Comparison of ENCODE assay signal across 15 mouse cellular contexts in genomic region chrX:109121161-109121560, GRCm38 (mm10). TPM values are rescaled to one million over a fixed set of nuclear protein-coding genes. Genes with fewer than 3 reads are reported as not detected.
DNase-seq lines count a peak whose midpoint lies in the region; ATAC-seq lines count a peak whose summit lies in the region.
"Had no signal": no experiment of that assay in that cellular context is flagged by ENCODE, and none has a peak within 500 bp of the region (broad histone marks: within the 10 kb centered on the region; RNA-seq: fewer than 3 reads in every experiment).

No protein-coding gene starts in this region.

- H3K9me3 ChIP-seq in lung, embryonic 15.5 days = no peaks in the 10 kb centered on the region
- H3K9me3 ChIP-seq in embryonic facial prominence, embryonic 10.5 days = no peaks in the 10 kb centered on the region
- H3K9me3 ChIP-seq in limb, embryonic 13.5 days = no peaks in the 10 kb centered on the region
- H3K9me3 ChIP-seq: liver, embryonic 15.5 days had no signal

- H3K4me2 ChIP-seq in lung, embryonic 15.5 days = no peak overlapping the region
- H3K4me2 ChIP-seq in limb, embryonic 13.5 days (replicated peaks) = no peak overlapping the region
- H3K4me2 ChIP-seq: heart, embryonic 11.5 days; liver, embryonic 15.5 days had no signal

- H3K27me3 ChIP-seq in lung, embryonic 15.5 days = no peaks in the 10 kb centered on the region
- H3K27me3 ChIP-seq in embryonic facial prominence, embryonic 10.5 days (replicated peaks; ENCODE audit: low read depth, poor library complexity, severe bottlenecking) = no peaks in the 10 kb centered on the region
- no peaks in the 10 kb centered on the region for H3K27me3 ChIP-seq in limb, embryonic 13.5 days
- H3K27me3 ChIP-seq: liver, embryonic 15.5 days had no signal

- WGBS in lung, embryonic 15.5 days = 46% methylated on average over 9 of the region's 9 CpGs
- 41% methylated on average over 9 of the region's 9 CpGs for WGBS in embryonic facial prominence, embryonic 10.5 days
- WGBS in limb, embryonic 13.5 days = 44% methylated on average over 9 of the region's 9 CpGs

- H3K4me3 ChIP-seq in lung, embryonic 15.5 days = no peak overlapping the region
- H3K4me3 ChIP-seq in embryonic facial prominence, embryonic 10.5 days = no peak overlapping the region
- no peak overlapping the region for H3K4me3 ChIP-seq in limb, embryonic 13.5 days
- H3K4me3 ChIP-seq: liver, embryonic 15.5 days had no signal

- DNase-seq in heart, adult 11 months = peak; percentile 93
- DNase-seq in heart, adult 18-20 months = no peak
- DNase-seq in lung, postnatal 10 days = no peak
- peak; percentile 8 for DNase-seq in embryonic facial prominence, embryonic 10.5 days (ENCODE audit: low spot score)
- no peak for DNase-seq in thymus, postnatal 4 days
- DNase-seq: cerebellum, adult 9-10 months; heart, postnatal 4 days; kidney, adult 2 months; layer of hippocampus, adult 9-11 months; right cerebral cortex, postnatal 4 days; thymus, postnatal 36 days had no signal

- H3K36me3 ChIP-seq in lung, embryonic 15.5 days = no peaks in the 10 kb centered on the region
- H3K36me3 ChIP-seq in embryonic facial prominence, embryonic 10.5 days (replicated peaks) = peaks cover 4% of the 10 kb centered on the region
- no peaks in the 10 kb centered on the region for H3K36me3 ChIP-seq in limb, embryonic 13.5 days
- H3K36me3 ChIP-seq: liver, embryonic 15.5 days had no signal

- no peak overlapping the region for H3K27ac ChIP-seq in lung, embryonic 15.5 days
- no peak overlapping the region for H3K27ac ChIP-seq in embryonic facial prominence, embryonic 10.5 days (replicated peaks)
- H3K27ac ChIP-seq in limb, embryonic 13.5 days = no peak overlapping the region
- H3K27ac ChIP-seq: liver, embryonic 15.5 days had no signal

- H3K4me1 ChIP-seq in lung, embryonic 15.5 days = peaks cover 29% of the 10 kb centered on the region
- H3K4me1 ChIP-seq in embryonic facial prominence, embryonic 10.5 days = peaks cover 9% of the 10 kb centered on the region; the same call in 1 of the 2 replicates
- 0 out of 2 replicates have a peak, but pooled peaks cover 6% of the 10 kb centered on the region for H3K4me1 ChIP-seq in limb, embryonic 13.5 days
- H3K4me1 ChIP-seq: liver, embryonic 15.5 days had no signal

- no peak overlapping the region for H3K9ac ChIP-seq in lung, embryonic 15.5 days
- H3K9ac ChIP-seq in limb, embryonic 13.5 days = no peak overlapping the region
- H3K9ac ChIP-seq: liver, embryonic 15.5 days had no signal

- 0 out of 2 replicates have a peak, but pooled peaks have one; percentile 42 for ATAC-seq in lung, embryonic 15.5 days (ENCODE audit: borderline replicate concordance, extremely low read depth, low FRiP score, low TSS enrichment)
- ATAC-seq in limb, embryonic 13.5 days (ENCODE audit: low FRiP score, low read depth) = peak; percentile 71

RNA-seq across cellular contexts. Expression of gene Sh3bgrl, which starts 26.0 kb away (rescaled TPM):
- 10 to 100 TPM; 30.5 to 37.4 TPM for total RNA-seq in heart, adult 18-20 months (2021)
- 212 and 239 TPM in 2 replicates for polyA plus RNA-seq in lung, embryonic 15.5 days (2015; fragmentation: Nextera tagmentation; extraction: Ambion mirVana)
- 137 and 147 TPM in 2 replicates for polyA plus RNA-seq in embryonic facial prominence, embryonic 10.5 days (2016; fragmentation: Nextera tagmentation; extraction: Ambion mirVana)
- polyA plus RNA-seq in limb, embryonic 13.5 days (2015; fragmentation: Nextera tagmentation; extraction: Ambion mirVana) = 163 and 168 TPM in 2 replicates

Comparison
In these comparisons a context has a peak if more than half of its experiments do, and no peak if none do; other contexts are left out.
1. DNase-seq: peak in heart, adult 11 months (single experiment) and embryonic facial prominence, embryonic 10.5 days (single experiment); none in heart, adult 18-20 months (0 of 2), lung, postnatal 10 days (single experiment) and thymus, postnatal 4 days (single experiment).